Mouse (Mus musculus): ENCODE results near the gene Glis2. TPM values are rescaled to one million over a fixed set of nuclear protein-coding genes. Genes with fewer than 3 reads are reported as not detected.

The Glis2 gene
- polyA plus RNA-seq, 1 experiment, result 23.6 TPM

DNA sequence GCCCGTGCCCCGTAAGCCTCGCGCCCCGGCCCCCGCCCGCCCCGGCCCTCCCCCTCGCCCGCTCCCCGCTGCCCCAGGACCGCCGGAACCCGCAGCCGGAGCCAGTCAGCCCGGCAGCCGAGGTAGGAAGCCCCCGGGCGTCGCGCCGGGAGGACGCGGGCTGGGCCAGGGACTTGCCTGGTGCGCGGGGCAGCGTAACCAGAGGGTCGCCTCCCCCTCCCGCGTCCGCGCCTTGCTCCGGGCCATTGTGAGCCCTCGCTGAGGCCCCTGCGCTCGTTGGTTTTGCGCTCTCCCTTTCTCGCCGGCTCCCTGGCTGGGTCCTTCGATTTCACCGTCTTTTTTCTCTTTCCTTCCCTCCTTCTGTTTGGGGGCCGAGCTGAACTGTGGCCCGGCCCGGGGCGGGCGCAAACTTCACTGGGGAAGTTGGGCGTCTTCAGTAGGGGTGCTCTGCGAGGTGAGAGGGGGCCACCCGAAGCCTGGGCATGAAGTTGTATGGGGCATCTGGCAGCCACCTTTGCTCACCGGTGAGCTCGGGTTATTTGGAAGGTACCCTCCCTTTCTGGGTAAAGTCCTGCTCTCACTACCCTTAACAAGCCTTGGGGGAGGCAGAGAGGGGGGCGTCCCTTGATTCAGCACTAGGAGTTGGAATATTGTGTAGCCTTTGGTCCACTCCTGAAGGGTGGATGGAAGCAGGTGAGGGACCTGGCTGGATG, 457 bp downstream of the Glis2 start:
- H3K27me3 ChIP-seq (ENCODE audit: control insufficient read depth, insufficient read depth, insufficient read length), result no peaks in the 10 kb centered on the region
- peaks cover 57% of the 10 kb centered on the region for H3K79me3 ChIP-seq (ENCODE audit: low read depth)
- H3K79me2 ChIP-seq (ENCODE audit: control insufficient read depth, insufficient read depth), result peaks cover 79% of the 10 kb centered on the region
- TF ChIP-seq CTCF (IDR thresholded peaks at IDR 0.05; ENCODE audit: control insufficient read depth, insufficient read depth, insufficient read length) (no peak), MYOG (IDR thresholded peaks at IDR 0.05; ENCODE audit: control insufficient read depth, extremely low read depth, insufficient read length) (no peak), CEBPB (IDR thresholded peaks at IDR 0.05; ENCODE audit: low read depth) (no peak), FOSL1 (IDR thresholded peaks at IDR 0.05; ENCODE audit: insufficient read depth, low read length, poor library complexity, severe bottlenecking) (no peak), MYOD1 (IDR thresholded peaks at IDR 0.05; ENCODE audit: control insufficient read depth, insufficient read length, low read depth) (no peak), USF1 (IDR thresholded peaks at IDR 0.05; ENCODE audit: low read depth) (no peak), MAX (IDR thresholded peaks at IDR 0.05) (no peak)
- H3ac ChIP-seq (ENCODE audit: control insufficient read depth, insufficient read length, low read depth), result peak overlapping the region; percentile 99
- peak overlapping the region; percentile 61 for H3K4me3 ChIP-seq (ENCODE audit: insufficient read depth, poor library complexity, severe bottlenecking)
- peaks cover 9% of the 10 kb centered on the region for H3K36me3 ChIP-seq (ENCODE audit: control insufficient read depth, insufficient read depth)

DNA sequence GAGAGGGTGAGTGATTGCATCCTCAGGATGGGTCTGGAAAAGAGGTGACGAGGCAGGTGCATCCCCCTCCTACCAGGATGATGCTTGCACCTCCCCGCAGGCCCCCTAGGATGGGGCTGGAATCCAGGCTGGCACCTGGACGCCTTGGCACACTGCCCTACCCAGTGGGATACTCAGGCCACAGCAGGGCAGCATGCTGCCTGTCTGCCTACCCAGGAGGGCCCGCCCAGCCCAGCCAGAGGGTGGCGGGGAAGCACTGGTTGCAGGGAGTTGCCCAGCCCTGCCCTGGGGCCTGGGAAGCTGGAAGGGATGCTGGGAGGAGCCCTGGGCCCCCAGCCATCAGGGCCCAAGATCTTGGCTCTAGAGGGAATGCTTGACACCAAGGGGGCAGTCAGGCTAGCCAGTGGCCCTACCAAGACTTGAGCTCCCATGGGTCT, 1.0 kb downstream of the Glis2 start:
- Histone ChIP-seq H3K27me3 (ENCODE audit: control insufficient read depth, insufficient read depth, insufficient read length) (no peaks in the 10 kb centered on the region), H3K36me3 (ENCODE audit: control insufficient read depth, insufficient read depth) (peaks cover 9% of the 10 kb centered on the region), H3ac (ENCODE audit: control insufficient read depth, insufficient read length, low read depth) (peak overlapping the region; percentile 99), H3K79me2 (ENCODE audit: control insufficient read depth, insufficient read depth) (peaks cover 85% of the 10 kb centered on the region), H3K4me3 (ENCODE audit: insufficient read depth, poor library complexity, severe bottlenecking) (peak overlapping the region; percentile 61), H3K79me3 (ENCODE audit: low read depth) (peaks cover 63% of the 10 kb centered on the region)
- TF ChIP-seq MAX (IDR thresholded peaks at IDR 0.05) (peak; percentile 58), CTCF (IDR thresholded peaks at IDR 0.05; ENCODE audit: control insufficient read depth, insufficient read depth, insufficient read length) (no peak), USF1 (IDR thresholded peaks at IDR 0.05; ENCODE audit: low read depth) (no peak)

DNA sequence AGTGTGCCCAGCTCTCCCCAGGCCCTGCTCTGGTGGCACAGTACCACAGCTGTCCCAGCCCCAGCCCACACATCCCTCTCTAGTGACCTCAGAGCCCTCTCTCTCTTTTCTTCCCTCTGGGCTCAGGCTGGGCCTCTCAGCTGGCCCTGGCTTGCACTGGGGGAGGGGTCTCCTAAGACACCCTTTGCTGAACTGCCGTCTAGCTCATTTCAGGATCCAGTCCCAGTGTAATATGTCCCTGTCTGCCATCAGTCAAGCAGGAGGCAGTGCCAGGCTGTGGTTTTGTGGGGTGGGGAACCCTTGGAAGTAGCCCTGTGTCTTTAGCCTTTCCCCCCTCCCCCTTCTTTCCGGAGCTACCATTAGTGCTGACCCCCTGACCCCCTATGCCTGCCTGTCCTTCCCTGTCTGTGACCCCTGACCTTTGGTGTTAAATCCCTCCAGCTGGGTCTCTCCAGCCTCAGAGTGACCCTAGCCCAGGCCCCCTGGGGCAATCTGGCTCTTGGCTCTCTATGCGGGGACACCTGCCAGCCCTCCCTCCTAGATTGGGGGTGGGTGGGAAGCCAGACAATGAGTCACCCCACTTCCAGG, 1.7 kb downstream of the Glis2 start:
- Histone ChIP-seq H3K4me3 (ENCODE audit: insufficient read depth, poor library complexity, severe bottlenecking) (peak overlapping the region; percentile 61), H3K36me3 (ENCODE audit: control insufficient read depth, insufficient read depth) (peaks cover 13% of the 10 kb centered on the region), H3K27me3 (ENCODE audit: control insufficient read depth, insufficient read depth, insufficient read length) (no peaks in the 10 kb centered on the region), H3ac (ENCODE audit: control insufficient read depth, insufficient read length, low read depth) (peak overlapping the region; percentile 99), H3K79me3 (ENCODE audit: low read depth) (peaks cover 70% of the 10 kb centered on the region), H3K79me2 (ENCODE audit: control insufficient read depth, insufficient read depth) (peaks cover 92% of the 10 kb centered on the region)
- TF ChIP-seq FOSL1 (IDR thresholded peaks at IDR 0.05; ENCODE audit: insufficient read depth, low read length, poor library complexity, severe bottlenecking), result no peak
- TF ChIP-seq CTCF (IDR thresholded peaks at IDR 0.05; ENCODE audit: control insufficient read depth, insufficient read depth, insufficient read length), result no peak
- no peak for TF ChIP-seq MAX (IDR thresholded peaks at IDR 0.05)
- no peak for TF ChIP-seq MYOD1 (IDR thresholded peaks at IDR 0.05; ENCODE audit: control insufficient read depth, insufficient read length, low read depth)
- TF ChIP-seq CEBPB (IDR thresholded peaks at IDR 0.05; ENCODE audit: low read depth), result no peak
- no peak for TF ChIP-seq MYOG (IDR thresholded peaks at IDR 0.05; ENCODE audit: control insufficient read depth, extremely low read depth, insufficient read length)
- TF ChIP-seq USF1 (IDR thresholded peaks at IDR 0.05; ENCODE audit: low read depth), result no peak

DNA sequence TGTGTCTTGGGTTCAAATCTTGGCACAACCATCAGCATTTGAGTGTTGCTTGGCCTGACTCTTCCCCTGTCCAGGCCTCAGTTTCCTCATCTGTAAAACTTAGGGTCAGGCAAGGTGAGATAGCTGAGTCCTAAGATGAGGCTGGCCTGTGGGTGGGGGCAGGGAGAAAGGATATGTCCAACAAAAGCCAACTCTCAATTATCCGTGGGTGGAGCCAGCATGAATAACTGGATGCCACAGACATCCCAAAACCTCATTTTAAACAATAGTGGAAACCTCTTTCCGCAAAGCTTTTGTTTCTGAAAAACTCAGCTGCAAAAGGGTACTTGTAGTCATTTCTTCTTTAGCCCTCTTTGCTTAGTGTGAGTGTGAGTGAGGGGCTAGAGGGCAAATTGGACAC, 2.3 kb downstream of the Glis2 start:
- Histone ChIP-seq H3ac (ENCODE audit: control insufficient read depth, insufficient read length, low read depth) (no peak overlapping the region), H3K27me3 (ENCODE audit: control insufficient read depth, insufficient read depth, insufficient read length) (no peaks in the 10 kb centered on the region), H3K79me2 (ENCODE audit: control insufficient read depth, insufficient read depth) (peaks cover 95% of the 10 kb centered on the region), H3K36me3 (ENCODE audit: control insufficient read depth, insufficient read depth) (peaks cover 13% of the 10 kb centered on the region), H3K79me3 (ENCODE audit: low read depth) (peaks cover 76% of the 10 kb centered on the region), H3K4me3 (ENCODE audit: insufficient read depth, poor library complexity, severe bottlenecking) (peak overlapping the region; percentile 61)
- TF ChIP-seq MAX (IDR thresholded peaks at IDR 0.05) (no peak), USF1 (IDR thresholded peaks at IDR 0.05; ENCODE audit: low read depth) (no peak), FOSL1 (IDR thresholded peaks at IDR 0.05; ENCODE audit: insufficient read depth, low read length, poor library complexity, severe bottlenecking) (no peak), MYOD1 (IDR thresholded peaks at IDR 0.05; ENCODE audit: control insufficient read depth, insufficient read length, low read depth) (no peak), MYOG (IDR thresholded peaks at IDR 0.05; ENCODE audit: control insufficient read depth, extremely low read depth, insufficient read length) (no peak), CTCF (IDR thresholded peaks at IDR 0.05; ENCODE audit: control insufficient read depth, insufficient read depth, insufficient read length) (no peak), CEBPB (IDR thresholded peaks at IDR 0.05; ENCODE audit: low read depth) (no peak)

DNA sequence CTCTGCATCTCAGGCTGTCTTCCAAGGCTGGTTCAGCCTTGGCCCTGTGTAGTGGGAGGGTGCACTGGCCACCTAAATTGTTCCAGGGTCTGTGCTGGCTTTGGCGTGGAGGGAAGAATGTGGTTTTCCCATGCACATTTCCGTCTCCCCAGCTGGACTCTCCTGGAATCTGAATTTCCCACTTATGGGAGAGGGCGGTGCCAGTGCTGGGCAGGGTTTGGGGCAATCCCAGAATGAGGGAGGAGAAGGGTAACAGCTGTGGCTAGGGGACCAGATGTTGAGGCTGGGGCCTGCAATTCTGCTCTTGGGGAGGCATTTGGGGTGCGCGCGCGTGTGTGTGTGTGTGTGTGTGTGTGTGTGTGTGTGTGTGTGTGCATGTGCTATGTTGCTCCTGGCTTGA, 2.8 kb downstream of the Glis2 start:
- Histone ChIP-seq H3K27me3 (ENCODE audit: control insufficient read depth, insufficient read depth, insufficient read length) (no peaks in the 10 kb centered on the region), H3ac (ENCODE audit: control insufficient read depth, insufficient read length, low read depth) (no peak overlapping the region), H3K79me2 (ENCODE audit: control insufficient read depth, insufficient read depth) (peaks cover 95% of the 10 kb centered on the region), H3K36me3 (ENCODE audit: control insufficient read depth, insufficient read depth) (peaks cover 13% of the 10 kb centered on the region), H3K79me3 (ENCODE audit: low read depth) (peaks cover 77% of the 10 kb centered on the region), H3K4me3 (ENCODE audit: insufficient read depth, poor library complexity, severe bottlenecking) (peak overlapping the region; percentile 61)
- no peak for TF ChIP-seq CTCF (IDR thresholded peaks at IDR 0.05; ENCODE audit: control insufficient read depth, insufficient read depth, insufficient read length)
- TF ChIP-seq MYOD1 (IDR thresholded peaks at IDR 0.05; ENCODE audit: control insufficient read depth, insufficient read length, low read depth), result peak; percentile 29

DNA sequence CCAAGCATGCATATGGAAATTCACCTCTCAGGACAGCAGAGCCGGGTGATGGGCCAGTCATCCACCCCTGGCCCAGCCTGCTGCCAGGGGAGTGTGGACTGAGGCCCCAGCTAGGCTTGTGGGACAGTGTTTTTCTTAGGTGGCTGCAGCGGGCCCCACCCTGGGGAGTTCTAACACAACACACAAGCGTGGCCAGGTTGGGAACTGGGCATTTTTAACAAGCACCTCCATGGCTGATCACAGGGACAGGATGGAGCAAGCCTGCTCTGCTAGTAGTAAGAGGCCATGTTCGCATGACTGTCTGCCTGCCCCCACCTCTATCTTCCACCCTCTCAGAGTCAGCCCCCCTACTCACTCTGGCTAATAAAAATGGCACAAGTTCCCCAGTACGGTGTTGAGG, 3.5 kb downstream of the Glis2 start:
- Histone ChIP-seq H3ac (ENCODE audit: control insufficient read depth, insufficient read length, low read depth) (no peak overlapping the region), H3K4me3 (ENCODE audit: insufficient read depth, poor library complexity, severe bottlenecking) (no peak overlapping the region), H3K79me2 (ENCODE audit: control insufficient read depth, insufficient read depth) (peaks cover 95% of the 10 kb centered on the region), H3K27me3 (ENCODE audit: control insufficient read depth, insufficient read depth, insufficient read length) (no peaks in the 10 kb centered on the region), H3K36me3 (ENCODE audit: control insufficient read depth, insufficient read depth) (peaks cover 13% of the 10 kb centered on the region), H3K79me3 (ENCODE audit: low read depth) (peaks cover 81% of the 10 kb centered on the region)
- no peak for TF ChIP-seq CTCF (IDR thresholded peaks at IDR 0.05; ENCODE audit: control insufficient read depth, insufficient read depth, insufficient read length)
- no peak for TF ChIP-seq CEBPB (IDR thresholded peaks at IDR 0.05; ENCODE audit: low read depth)
- TF ChIP-seq FOSL1 (IDR thresholded peaks at IDR 0.05; ENCODE audit: insufficient read depth, low read length, poor library complexity, severe bottlenecking), result no peak
- no peak for TF ChIP-seq MYOD1 (IDR thresholded peaks at IDR 0.05; ENCODE audit: control insufficient read depth, insufficient read length, low read depth)
- no peak for TF ChIP-seq MYOG (IDR thresholded peaks at IDR 0.05; ENCODE audit: control insufficient read depth, extremely low read depth, insufficient read length)
- no peak for TF ChIP-seq MAX (IDR thresholded peaks at IDR 0.05)
- no peak for TF ChIP-seq USF1 (IDR thresholded peaks at IDR 0.05; ENCODE audit: low read depth)

All from C2C12 (cell line).